Mouse (Mus musculus): ENCODE results near the gene Fgf4.

Fgf4 gene

DNA sequence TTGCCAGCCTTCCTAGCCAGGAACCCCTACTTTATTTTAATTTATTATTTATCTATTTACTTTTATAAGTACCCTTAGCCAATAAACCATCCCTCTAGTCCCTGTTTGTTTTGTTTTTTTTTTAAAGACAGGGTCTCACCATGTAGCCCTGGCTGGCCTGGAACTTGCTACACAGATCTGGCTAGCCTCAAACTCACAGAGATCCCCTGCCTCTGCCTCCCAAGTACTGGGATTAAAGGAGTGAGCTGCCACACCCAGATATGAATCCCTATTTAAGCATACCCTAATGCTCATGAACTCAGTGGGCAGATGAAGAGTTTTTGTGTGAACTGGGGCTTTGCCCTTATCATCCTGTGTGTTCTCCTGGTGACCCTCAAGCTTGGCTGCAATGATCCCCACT, at the start of gene Fgf4:
TSS of gene Fgf4 (plus strand) at position 301 of the 400 bp plus-strand sequence.
- no peak for DNase-seq

DNA sequence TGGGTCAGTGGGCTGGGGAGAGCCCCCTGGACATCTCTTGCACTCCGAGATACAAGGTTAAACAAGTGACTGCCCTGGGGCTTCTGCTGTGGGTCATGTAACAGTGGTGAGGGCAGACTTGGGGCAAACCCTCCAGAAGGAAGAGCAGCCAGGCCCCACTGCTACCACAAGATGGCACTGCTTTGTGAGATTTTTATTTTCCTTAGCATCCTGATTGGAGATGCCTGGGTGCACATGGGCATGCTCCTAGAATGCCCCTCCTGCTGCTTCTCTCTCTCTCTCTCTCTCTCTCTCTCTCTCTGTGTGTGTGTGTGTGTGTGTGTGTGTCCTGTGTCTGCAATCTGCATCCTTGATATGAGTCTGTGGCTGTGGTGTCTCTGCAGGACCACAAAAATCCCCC, 48.7 kb upstream of the Fgf4 start:
- DNase-seq = peak; percentile 16

- DNase-seq = no peak
These were observed 40.1 kb upstream of the Fgf4 start for GRCm38 (mm10) chr7:144807036-144807435.

DNA sequence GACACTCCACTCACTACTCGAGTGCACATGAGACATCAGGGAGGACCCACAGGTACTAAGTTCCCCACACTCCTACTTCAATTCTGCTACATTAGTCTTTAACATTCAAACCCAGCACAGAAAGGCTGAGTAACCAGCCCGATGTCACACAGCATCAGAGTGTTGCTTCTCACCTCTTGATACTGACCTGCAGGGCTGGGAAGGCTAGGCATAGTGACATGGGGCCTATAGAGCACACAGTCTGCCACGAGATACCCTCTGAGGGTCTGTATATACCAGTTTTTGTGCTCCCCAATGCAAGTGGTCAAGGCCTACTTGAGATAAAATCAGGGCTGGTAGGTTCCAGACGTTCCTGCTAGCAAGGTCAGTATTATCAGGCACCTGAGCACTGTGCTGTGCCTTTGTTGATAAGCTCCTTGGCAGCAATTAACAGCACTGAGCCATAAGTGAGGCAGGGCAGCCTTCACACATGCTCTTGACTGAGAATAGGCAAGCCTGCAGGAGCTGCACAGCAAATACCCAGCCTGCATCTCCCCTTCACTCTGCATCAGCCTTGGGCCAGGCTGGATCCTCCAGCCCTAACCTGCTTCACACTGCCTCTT, 39.1 kb upstream of the Fgf4 start:
- no peak for DNase-seq

DNA sequence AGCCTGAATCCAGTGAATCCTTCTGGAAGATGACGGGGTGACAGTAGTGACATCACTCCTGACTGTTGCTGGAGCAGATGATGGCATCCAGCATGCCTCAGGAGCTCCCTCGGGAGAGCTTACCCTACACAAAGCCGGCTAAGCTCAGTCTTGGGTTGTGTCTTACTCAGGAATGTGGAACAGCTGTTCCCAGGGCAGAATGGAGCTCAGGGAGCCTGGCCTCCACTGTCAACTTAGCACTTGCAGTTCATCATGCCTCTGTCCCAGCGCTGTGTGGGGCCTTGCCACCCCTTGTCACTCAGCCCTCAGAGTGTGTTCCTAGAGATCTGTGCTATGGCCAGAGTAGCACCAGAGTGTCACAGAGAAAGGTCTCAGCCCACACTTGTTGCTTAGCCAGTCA, 35.6 kb upstream of the Fgf4 start:
- no peak for DNase-seq

DNA sequence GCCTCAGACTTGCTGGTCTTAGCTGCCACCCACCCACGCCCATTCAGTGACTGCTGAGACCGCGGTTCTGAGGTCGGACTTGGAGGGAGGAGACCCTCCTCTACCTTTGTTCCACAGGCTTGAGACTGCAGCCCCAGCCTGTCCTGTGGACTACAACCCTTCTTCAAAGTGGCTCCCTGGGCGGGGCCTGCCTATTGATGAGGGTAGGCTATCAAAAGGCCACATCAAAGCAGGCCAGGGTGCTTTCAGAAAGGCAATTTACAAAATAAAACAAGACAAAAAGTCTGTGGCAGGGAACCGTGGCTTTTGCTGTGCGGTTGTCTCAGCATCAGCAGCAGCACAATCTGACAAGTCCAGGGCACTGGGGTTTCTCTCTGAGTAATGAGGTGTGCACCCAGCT, 25.3 kb upstream of the Fgf4 start:
- DNase-seq = no peak

- DNase-seq = no peak
These were observed 23.2 kb upstream of the Fgf4 start for GRCm38 (mm10) chr7:144823988-144824387.

DNA sequence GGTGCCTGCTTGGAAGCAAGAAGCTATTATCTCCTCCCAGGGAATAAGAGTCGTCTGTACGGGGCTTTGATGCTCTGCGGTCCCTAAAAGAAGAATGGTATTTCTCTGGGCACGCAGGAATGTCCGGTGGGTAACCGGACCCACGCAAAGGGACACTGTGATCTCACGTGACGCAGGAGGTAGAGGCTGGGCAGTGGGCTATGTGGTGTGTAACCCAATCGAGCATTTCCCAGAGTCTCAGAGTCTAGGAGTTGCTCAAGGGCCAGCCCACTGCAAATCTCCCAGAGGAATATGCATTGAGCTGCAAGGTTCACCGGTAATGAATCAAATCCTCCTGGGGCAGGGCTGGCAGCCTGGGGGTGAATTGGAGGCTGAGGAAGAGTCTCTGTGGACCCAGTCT, 18.8 kb upstream of the Fgf4 start:
- DNase-seq = no peak

- DNase-seq = no peak
These were observed 9.2 kb upstream of the Fgf4 start, which contains the start of gene Fgf3 for GRCm38 (mm10) chr7:144837891-144838488. Gene Fgf3 (plus strand): TSS chr7:144838083.

DNA sequence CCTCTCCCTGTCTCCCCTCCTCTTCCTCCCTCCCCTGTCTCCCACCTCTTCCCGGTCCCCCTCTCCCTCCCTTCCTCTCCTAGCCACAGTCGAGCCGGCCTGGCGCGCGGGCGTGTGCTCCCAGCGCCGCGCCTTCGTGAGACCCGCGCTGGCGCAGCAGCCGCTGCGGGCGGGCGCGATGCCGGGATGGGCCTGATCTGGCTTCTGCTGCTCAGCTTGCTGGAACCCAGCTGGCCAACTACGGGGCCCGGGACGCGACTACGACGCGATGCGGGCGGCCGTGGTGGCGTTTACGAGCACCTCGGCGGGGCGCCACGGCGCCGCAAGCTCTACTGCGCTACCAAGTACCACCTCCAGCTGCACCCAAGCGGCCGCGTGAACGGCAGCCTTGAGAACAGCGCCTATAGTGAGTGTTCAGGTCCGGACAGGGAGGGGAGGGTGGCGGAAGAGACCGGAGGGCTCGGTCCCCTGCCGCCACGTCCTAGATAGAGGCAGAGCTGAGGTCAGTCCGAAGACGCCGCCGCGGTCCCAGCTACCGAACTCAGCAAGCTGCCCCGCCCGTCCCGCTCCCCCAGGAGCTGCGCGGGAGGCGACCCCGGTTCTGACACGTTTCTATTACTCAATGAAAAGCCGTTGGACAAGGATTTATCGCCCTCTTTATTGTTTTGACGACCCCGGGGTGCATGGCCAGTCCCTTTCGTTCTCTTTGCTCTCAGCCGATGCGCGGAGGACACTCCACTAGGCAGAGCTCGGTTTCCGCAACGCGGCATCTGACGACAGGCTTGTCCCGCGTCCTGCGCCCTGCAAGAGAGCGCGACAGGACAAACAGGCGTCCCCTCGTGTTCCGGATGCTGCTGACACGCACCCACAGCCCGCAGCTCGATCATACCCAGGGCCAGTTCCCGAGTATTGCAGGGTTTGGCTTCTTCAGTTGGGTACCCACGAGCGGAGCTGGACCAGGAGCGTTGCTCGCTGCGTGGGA, 8.4 kb upstream of the Fgf4 start:
- DNase-seq = peak; percentile 29

DNA sequence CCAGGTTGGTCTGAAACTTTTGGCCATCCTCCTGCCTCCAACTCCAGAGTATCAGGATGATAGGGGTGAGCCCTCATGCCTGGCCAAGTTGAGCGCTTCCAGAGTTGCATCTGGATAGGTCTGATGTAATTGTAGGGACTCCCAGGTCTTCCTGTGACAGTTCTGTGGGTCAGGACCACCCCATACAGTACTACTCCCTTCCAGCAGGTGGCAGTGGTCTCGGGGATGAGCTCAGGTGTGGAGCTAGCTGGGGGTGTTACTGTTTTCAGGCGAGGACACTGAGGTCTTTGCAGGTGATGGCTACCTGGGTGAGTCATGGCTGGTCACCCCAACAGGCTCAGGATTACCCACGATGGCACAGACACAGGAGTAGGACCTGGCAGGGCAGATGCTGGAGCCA, 1.0 kb upstream of the Fgf4 start:
- DNase-seq = peak; percentile 17

- DNase-seq = no peak
These were observed 4.2 kb downstream of the Fgf4 start for GRCm38 (mm10) chr7:144851321-144851720.

DNA sequence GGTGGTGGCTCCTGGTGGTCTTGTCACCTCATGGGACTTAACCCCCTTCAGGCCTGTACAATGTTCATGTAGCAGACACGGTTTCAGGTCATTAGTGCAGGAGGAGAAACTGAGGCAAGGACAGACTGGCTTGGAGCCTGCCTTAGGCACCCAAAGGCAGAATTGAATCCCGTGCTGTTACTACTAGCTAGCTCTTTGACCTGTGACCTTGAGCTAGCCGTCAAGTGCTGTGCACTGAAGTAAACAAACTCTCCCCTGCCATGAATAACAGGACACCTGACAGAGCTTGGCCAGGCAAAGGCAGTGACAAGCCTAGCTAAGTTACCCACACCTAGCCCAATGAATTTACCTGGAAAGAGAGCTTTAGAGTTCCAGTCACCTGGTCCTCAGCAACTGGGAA, 7.8 kb downstream of the Fgf4 start:
- DNase-seq = no peak

DNA sequence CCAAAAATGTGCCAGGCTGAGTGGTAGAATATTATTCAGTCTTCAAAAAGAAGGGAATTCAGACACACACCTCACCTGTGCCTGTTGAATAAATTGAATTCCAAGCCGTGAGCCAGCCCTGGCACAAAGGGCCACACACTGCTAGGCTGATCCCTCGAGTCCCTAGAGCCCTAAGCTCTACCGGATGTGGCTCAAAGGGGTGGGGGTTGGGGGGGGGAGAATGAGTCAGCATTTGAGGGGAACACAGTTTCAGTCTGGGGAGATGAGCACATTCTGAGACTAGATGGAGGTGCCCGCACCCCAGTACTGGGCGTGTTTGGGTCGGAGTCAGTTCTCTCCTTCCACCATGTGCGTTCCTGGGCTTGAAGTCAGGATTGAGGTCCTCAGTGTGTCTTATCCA, 10.0 kb downstream of the Fgf4 start:
- no peak for DNase-seq

- DNase-seq = no peak
These were observed 10.7 kb downstream of the Fgf4 start for GRCm38 (mm10) chr7:144857826-144858342.

- no peak for DNase-seq
These were observed 11.5 kb downstream of the Fgf4 start for GRCm38 (mm10) chr7:144858702-144859101.

- DNase-seq = no peak
These were observed 14.0 kb downstream of the Fgf4 start for GRCm38 (mm10) chr7:144861056-144861768.

GRCm38 (mm10) chr7:144861769-144862070, 14.6 kb downstream of the Fgf4 start:
- no peak for DNase-seq

DNA sequence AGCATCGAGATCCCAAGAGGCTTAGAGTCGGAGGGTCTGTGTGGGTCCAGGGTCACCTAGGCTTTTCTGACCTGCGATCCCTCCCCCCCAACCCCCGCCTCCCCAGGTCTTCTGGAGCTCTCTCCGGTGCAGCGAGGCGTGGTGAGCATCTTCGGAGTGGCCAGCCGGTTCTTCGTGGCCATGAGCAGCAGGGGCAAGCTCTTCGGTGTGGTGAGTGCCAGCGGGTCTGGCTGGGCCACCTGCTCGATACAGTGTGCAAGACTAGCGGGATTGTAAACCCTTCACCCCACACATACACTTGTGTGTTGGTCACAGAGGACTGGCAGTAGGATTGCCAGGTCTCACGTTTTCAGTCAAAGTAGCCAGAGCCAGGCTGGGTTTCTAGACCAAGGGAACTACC, 15.0 kb downstream of the Fgf4 start:
- DNase-seq = no peak

- no peak for DNase-seq
These were observed 15.5 kb downstream of the Fgf4 start for GRCm38 (mm10) chr7:144862712-144863111.

DNA sequence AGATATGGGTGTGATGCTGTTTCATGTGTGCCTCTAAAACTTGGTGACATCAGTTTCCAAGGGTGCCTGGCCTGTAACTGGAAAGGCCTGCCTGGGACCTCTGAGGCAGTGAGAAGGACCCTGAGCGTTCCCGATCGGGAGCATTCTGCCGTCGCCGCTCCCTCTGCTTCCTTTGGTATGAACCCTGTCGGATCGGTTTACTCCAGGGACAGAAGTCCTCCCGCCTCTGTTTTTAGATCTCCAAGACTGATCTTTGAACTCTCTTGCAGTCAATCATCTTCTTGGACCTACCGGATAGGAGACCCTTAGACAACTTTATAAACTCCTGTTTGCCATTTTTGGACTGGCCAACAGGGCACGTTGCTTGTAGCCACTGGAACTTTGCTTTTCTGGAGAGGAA, 16.0 kb downstream of the Fgf4 start:
- no peak for DNase-seq

- no peak for DNase-seq
These were observed 17.0 kb downstream of the Fgf4 start for GRCm38 (mm10) chr7:144864160-144864670.

GRCm38 (mm10) chr7:144867161-144867560, 20.0 kb downstream of the Fgf4 start:
- no peak for DNase-seq
